Mouse (Mus musculus): ENCODE measurements around the gene Ap3d1. TPM values are rescaled to one million over a fixed set of nuclear protein-coding genes. Genes with fewer than 3 reads are reported as not detected.

Gene Ap3d1
- polyA plus RNA-seq, 1 experiment from 2014 or later, result 69.6 TPM

DNA sequence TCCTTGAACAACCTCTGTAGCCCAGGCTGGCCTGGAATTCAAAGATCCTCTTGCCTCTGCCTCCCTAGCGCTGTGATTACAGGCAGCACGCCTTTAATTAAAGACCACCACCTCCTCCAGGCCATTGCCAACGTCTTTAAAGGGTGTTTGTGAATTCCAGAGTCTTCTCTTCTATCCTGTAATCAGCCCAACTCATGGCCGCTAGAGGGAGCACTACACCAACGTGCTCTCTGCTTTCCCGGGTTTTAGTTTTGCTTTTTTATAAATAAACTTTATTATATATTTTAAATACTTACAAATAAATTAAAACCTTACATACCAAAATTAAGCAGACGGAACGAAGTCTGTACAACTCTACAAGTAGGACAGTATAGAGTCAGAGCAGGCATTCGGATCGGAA is 82.9 kb downstream of the Ap3d1 start:
- 0 out of 2 replicates have a peak overlapping the region, but pooled peaks have one; percentile 16 for H3K9ac ChIP-seq
- DNase-seq (peak; percentile 94), ATAC-seq (ENCODE audit: insufficient read depth) (no peak)
- no peak overlapping the region; the same call in 1 of the 2 replicates for H3K4me3 ChIP-seq (ENCODE audit: low read depth, low read length)
- no peaks in the 10 kb centered on the region for H3K27me3 ChIP-seq (ENCODE audit: insufficient read depth, low read length)
- TF ChIP-seq CTCF (IDR thresholded peaks at IDR 0.05; ENCODE audit: low read depth), result peak; percentile 83
- H3K4me1 ChIP-seq (ENCODE audit: insufficient read depth), result peaks cover 18% of the 10 kb centered on the region
- WGBS, result 16% methylated on average over 10 of the region's 10 CpGs
- H3K36me3 ChIP-seq (ENCODE audit: insufficient read depth), result no peaks in the 10 kb centered on the region
- H3K4me2 ChIP-seq, result peak overlapping the region; percentile 48
- no peaks in the 10 kb centered on the region for H3K9me3 ChIP-seq (ENCODE audit: low read depth, low read length)
- 0 out of 2 replicates have a peak overlapping the region, but pooled peaks have one; percentile 25 for H3K27ac ChIP-seq (ENCODE audit: low read depth)

DNA sequence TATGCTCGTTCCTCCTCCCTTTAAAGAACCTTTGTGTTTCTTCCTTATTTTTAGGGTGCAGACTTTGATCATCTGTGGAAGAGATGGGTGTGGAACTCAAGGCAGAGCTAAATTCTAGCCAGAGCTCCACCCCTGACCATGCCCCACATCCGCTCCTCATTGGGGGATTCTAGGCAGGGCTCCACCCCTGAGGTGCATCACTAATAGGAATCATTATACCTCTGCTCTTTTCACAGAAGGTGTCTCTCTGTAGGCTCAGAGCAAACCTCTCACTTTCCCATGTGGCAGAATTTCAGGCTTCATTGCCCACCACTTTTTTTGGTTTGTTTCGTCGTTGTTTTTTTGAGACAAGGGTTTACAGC is 83.2 kb downstream of the Ap3d1 start:
- H3K36me3 ChIP-seq (ENCODE audit: insufficient read depth), result no peaks in the 10 kb centered on the region
- no peak overlapping the region for H3K9ac ChIP-seq
- H3K27me3 ChIP-seq (ENCODE audit: insufficient read depth, low read length), result no peaks in the 10 kb centered on the region
- DNase-seq (no peak), ATAC-seq (ENCODE audit: insufficient read depth) (no peak)
- no peak for TF ChIP-seq CTCF (IDR thresholded peaks at IDR 0.05; ENCODE audit: low read depth)
- H3K4me1 ChIP-seq (ENCODE audit: insufficient read depth), result peaks cover 16% of the 10 kb centered on the region
- no peak overlapping the region for H3K4me3 ChIP-seq (ENCODE audit: low read depth, low read length)
- no peaks in the 10 kb centered on the region for H3K9me3 ChIP-seq (ENCODE audit: low read depth, low read length)
- H3K4me2 ChIP-seq, result peak overlapping the region; percentile 48
- 0 out of 2 replicates have a peak overlapping the region, but pooled peaks have one; percentile 25 for H3K27ac ChIP-seq (ENCODE audit: low read depth)
- 55% methylated on average over 4 of the region's 4 CpGs for WGBS

DNA sequence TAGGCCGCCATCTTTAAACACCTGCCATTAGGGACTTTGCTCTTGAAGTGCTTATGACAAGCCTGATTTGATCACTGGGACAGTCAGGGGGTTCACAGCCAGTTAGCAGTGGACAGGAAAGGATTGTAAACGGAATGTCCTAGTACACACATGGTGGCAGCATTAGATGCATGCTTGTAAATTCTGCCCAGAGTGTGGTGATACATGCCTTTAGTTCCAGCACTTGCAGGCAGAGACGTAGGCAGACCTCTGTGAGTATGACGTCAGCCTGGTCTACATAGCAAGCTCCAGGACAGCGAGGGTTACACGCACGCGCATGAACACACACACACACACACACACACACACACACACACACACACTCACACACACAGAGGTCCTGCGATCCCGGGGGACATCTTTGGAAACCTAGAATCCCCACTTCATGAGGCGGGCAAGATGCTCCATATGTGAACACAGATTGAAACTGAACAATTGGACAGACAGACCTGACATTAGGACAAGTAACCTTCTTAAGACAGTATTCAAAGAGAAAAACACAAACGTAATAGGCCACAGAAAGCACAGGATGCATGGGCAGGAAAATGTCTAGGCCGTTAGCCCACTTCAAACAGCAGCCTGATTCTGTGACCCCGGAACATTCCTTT is 83.7 kb downstream of the Ap3d1 start:
- DNase-seq (no peak), ATAC-seq (ENCODE audit: insufficient read depth) (no peak)
- no peak overlapping the region for H3K4me2 ChIP-seq
- WGBS, result 86% methylated on average over 14 of the region's 14 CpGs
- TF ChIP-seq CTCF (IDR thresholded peaks at IDR 0.05; ENCODE audit: low read depth), result no peak
- H3K36me3 ChIP-seq (ENCODE audit: insufficient read depth), result no peaks in the 10 kb centered on the region
- H3K27me3 ChIP-seq (ENCODE audit: insufficient read depth, low read length), result no peaks in the 10 kb centered on the region
- H3K27ac ChIP-seq (ENCODE audit: low read depth), result no peak overlapping the region
- H3K4me3 ChIP-seq (ENCODE audit: low read depth, low read length), result no peak overlapping the region
- no peak overlapping the region for H3K9ac ChIP-seq
- H3K9me3 ChIP-seq (ENCODE audit: low read depth, low read length), result no peaks in the 10 kb centered on the region
- H3K4me1 ChIP-seq (ENCODE audit: insufficient read depth), result peaks cover 11% of the 10 kb centered on the region

Other genes with a start within 250 kb of the Ap3d1 start
- gene Onecut3, start 247.4 kb downstream of the Ap3d1 start, polyA plus RNA-seq (2014; fragmentation: Nextera tagmentation; extraction: Ambion mirVana), result not detected in 2 replicates
- gene Atp8b3, start 203.1 kb downstream of the Ap3d1 start, polyA plus RNA-seq (2014; fragmentation: Nextera tagmentation; extraction: Ambion mirVana), result 0.09 and 0.14 TPM in 2 replicates
- gene Rexo1, start 180.7 kb downstream of the Ap3d1 start, polyA plus RNA-seq (2014; fragmentation: Nextera tagmentation; extraction: Ambion mirVana), result 27.8 and 34.5 TPM in 2 replicates
- 9.5 and 11.8 TPM in 2 replicates for gene Klf16, start 164.9 kb downstream of the Ap3d1 start, polyA plus RNA-seq (2014; fragmentation: Nextera tagmentation; extraction: Ambion mirVana)
- gene Abhd17a, start 151.9 kb downstream of the Ap3d1 start, polyA plus RNA-seq (2014; fragmentation: Nextera tagmentation; extraction: Ambion mirVana), result 151 and 153 TPM in 2 replicates
- 90.5 and 92.8 TPM in 2 replicates for gene Scamp4, start 139.4 kb downstream of the Ap3d1 start, polyA plus RNA-seq (2014; fragmentation: Nextera tagmentation; extraction: Ambion mirVana)
- gene Adat3, start 139.4 kb downstream of the Ap3d1 start, polyA plus RNA-seq (2014; fragmentation: Nextera tagmentation; extraction: Ambion mirVana), result 8.7 and 10.1 TPM in 2 replicates
- gene Gm49322, start 136.2 kb downstream of the Ap3d1 start, polyA plus RNA-seq (2014; fragmentation: Nextera tagmentation; extraction: Ambion mirVana), result 2.4 and 3.1 TPM in 2 replicates
- 105 and 124 TPM in 2 replicates for gene Csnk1g2, start 119.4 kb downstream of the Ap3d1 start, polyA plus RNA-seq (2014; fragmentation: Nextera tagmentation; extraction: Ambion mirVana)
- 82.5 and 101 TPM in 2 replicates for gene Btbd2, start 85.2 kb downstream of the Ap3d1 start, polyA plus RNA-seq (2014; fragmentation: Nextera tagmentation; extraction: Ambion mirVana)
- gene Mknk2, start 64.2 kb downstream of the Ap3d1 start, polyA plus RNA-seq (2014; fragmentation: Nextera tagmentation; extraction: Ambion mirVana), result 102 and 110 TPM in 2 replicates
- 35.1 and 40.3 TPM in 2 replicates for gene Mob3a, start 40.3 kb downstream of the Ap3d1 start, polyA plus RNA-seq (2014; fragmentation: Nextera tagmentation; extraction: Ambion mirVana)
- 6.7 and 7.3 TPM in 2 replicates for gene Izumo4, start 40.1 kb downstream of the Ap3d1 start, polyA plus RNA-seq (2014; fragmentation: Nextera tagmentation; extraction: Ambion mirVana)
- gene Dot1l, start 12.9 kb upstream of the Ap3d1 start, polyA plus RNA-seq (2014; fragmentation: Nextera tagmentation; extraction: Ambion mirVana), result 26.9 and 29.1 TPM in 2 replicates
- 97.2 and 98.4 TPM in 2 replicates for gene Sf3a2, start 55.9 kb upstream of the Ap3d1 start, polyA plus RNA-seq (2014; fragmentation: Nextera tagmentation; extraction: Ambion mirVana)
- 113 and 121 TPM in 2 replicates for gene Plekhj1, start 56.4 kb upstream of the Ap3d1 start, polyA plus RNA-seq (2014; fragmentation: Nextera tagmentation; extraction: Ambion mirVana)
- 0.11 and 0.14 TPM in 2 replicates for gene Amh, start 63.0 kb upstream of the Ap3d1 start, polyA plus RNA-seq (2014; fragmentation: Nextera tagmentation; extraction: Ambion mirVana)
- gene Jsrp1, start 71.2 kb upstream of the Ap3d1 start, polyA plus RNA-seq (2014; fragmentation: Nextera tagmentation; extraction: Ambion mirVana), result 0.93 and 0.97 TPM in 2 replicates
- gene Oaz1, start 84.4 kb upstream of the Ap3d1 start, polyA plus RNA-seq (2014; fragmentation: Nextera tagmentation; extraction: Ambion mirVana), result 1,866 and 1,984 TPM in 2 replicates
- 0.05 and 0.17 TPM in 2 replicates for gene Lingo3, start 101.8 kb upstream of the Ap3d1 start, polyA plus RNA-seq (2014; fragmentation: Nextera tagmentation; extraction: Ambion mirVana)
- gene Lsm7, start 112.9 kb upstream of the Ap3d1 start, polyA plus RNA-seq (2014; fragmentation: Nextera tagmentation; extraction: Ambion mirVana), result 334 and 337 TPM in 2 replicates
- gene Sppl2b, start 113.0 kb upstream of the Ap3d1 start, polyA plus RNA-seq (2014; fragmentation: Nextera tagmentation; extraction: Ambion mirVana), result 32.3 and 38.7 TPM in 2 replicates
- gene Tmprss9, start 129.6 kb upstream of the Ap3d1 start, polyA plus RNA-seq (2014; fragmentation: Nextera tagmentation; extraction: Ambion mirVana), result 0.05 TPM in 1 of 2 replicates, not detected in the other
- 315 and 321 TPM in 2 replicates for gene Timm13, start 158.7 kb upstream of the Ap3d1 start, polyA plus RNA-seq (2014; fragmentation: Nextera tagmentation; extraction: Ambion mirVana)
- 22.9 and 24.4 TPM in 2 replicates for gene Lmnb2, start 176.0 kb upstream of the Ap3d1 start, polyA plus RNA-seq (2014; fragmentation: Nextera tagmentation; extraction: Ambion mirVana)
- 18.3 and 24.6 TPM in 2 replicates for gene Gadd45b, start 187.8 kb upstream of the Ap3d1 start, polyA plus RNA-seq (2014; fragmentation: Nextera tagmentation; extraction: Ambion mirVana)

Measured in lung, embryonic 14.5 days (tissue).